Mouse (Mus musculus) cortical plate, adult 2 months (tissue): Measurements from ENCODE around the gene Tcf12. TPM values are rescaled to one million over a fixed set of nuclear protein-coding genes. Genes with fewer than 3 reads are reported as not detected.

Experiments used
- H3K27ac ChIP-seq: fragments of 200-500 bp; 2 replicates; pipeline ENCODE4 v1.5.1; 2012; ENCODE audit warnings: low read length, control low read depth, inconsistent platforms; ENCODE audit not compliant: insufficient read depth
- H3K4me1 ChIP-seq: fragments of 200-500 bp; 2 replicates; pipeline ENCODE4 v1.6.1; 2011; ENCODE audit warnings: low read length; ENCODE audit not compliant: control insufficient read depth, insufficient read depth
- H3K4me3 ChIP-seq: fragments of 200-500 bp; 2 replicates; pipeline ENCODE4 v1.5.1; 2011; ENCODE audit warnings: mild to moderate bottlenecking, low read length, control low read depth; ENCODE audit not compliant: insufficient read depth
- CTCF ChIP-seq: fragments of 200-500 bp; IDR thresholded peaks from 2 replicates; pipeline ENCODE4 v1.5.1; 2011; ENCODE audit warnings: mild to moderate bottlenecking, control low read depth, low read length; ENCODE audit not compliant: insufficient read depth; ENCODE audit errors: extremely low read depth
- POLR2A ChIP-seq: fragments of 200-500 bp; IDR thresholded peaks from 2 replicates; pipeline ENCODE4 v1.6.1; 2011; ENCODE audit warnings: mild to moderate bottlenecking, low read length, control low read depth; ENCODE audit not compliant: insufficient read depth; ENCODE audit errors: extremely low read depth
- polyA plus RNA-seq: library from polyadenylated mRNA; depleted of rRNA; stranded (reverse); fragments of >200 nt; gene quantifications from 2 replicates; pipeline ENCODE4 v1.2.3, GENCODE M21; 2012

Gene Tcf12
- polyA plus RNA-seq, 1 experiment, result 42.5 TPM

GRCm38 (mm10) chr9:71990376-71990775, 121.3 kb downstream of the Tcf12 start:
- no peaks in the 10 kb centered on the region for H3K4me1 ChIP-seq
- H3K27ac ChIP-seq, result no peak overlapping the region
- H3K4me3 ChIP-seq, result no peak overlapping the region
- TF ChIP-seq CTCF (no peak), POLR2A (no peak)

GRCm38 (mm10) chr9:71989663-71990062, 122.0 kb downstream of the Tcf12 start:
- TF ChIP-seq CTCF (no peak), POLR2A (no peak)

DNA sequence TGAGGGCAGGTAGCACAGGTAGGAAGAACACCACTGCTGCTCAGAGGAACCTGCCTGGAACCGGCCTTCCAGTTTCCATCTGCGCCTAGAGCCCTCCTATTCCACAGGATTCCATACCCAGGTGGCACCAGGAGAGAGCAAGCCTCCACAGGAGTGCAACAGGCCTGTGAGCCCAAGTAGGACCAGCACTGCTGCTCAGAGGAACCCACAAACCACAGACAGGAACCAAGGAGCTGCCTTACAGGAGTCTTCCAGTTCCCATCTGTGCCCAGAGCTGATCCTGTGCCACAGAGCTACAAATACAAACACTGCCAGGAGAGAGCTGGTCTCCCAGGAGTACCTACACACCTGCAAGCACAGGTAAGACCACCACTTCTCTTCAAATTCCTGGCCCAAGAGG, 125.0 kb downstream of the Tcf12 start:
- no peaks in the 10 kb centered on the region; the same call in 1 of the 2 replicates for H3K4me1 ChIP-seq
- TF ChIP-seq CTCF (no peak), POLR2A (no peak)
- H3K27ac ChIP-seq, result no peak overlapping the region
- H3K4me3 ChIP-seq, result no peak overlapping the region

More at GRCm38 (mm10) chr9:71989663-71990062, 122.0 kb downstream of the Tcf12 start:
- no peak overlapping the region for H3K4me3 ChIP-seq
- no peak overlapping the region for H3K27ac ChIP-seq
- no peaks in the 10 kb centered on the region for H3K4me1 ChIP-seq

GRCm38 (mm10) chr9:71982826-71983225, 128.8 kb downstream of the Tcf12 start:
- Histone ChIP-seq H3K4me3 (no peak overlapping the region), H3K4me1 (no peaks in the 10 kb centered on the region; the same call in 1 of the 2 replicates), H3K27ac (no peak overlapping the region)
- TF ChIP-seq POLR2A, result no peak
- no peak for TF ChIP-seq CTCF

GRCm38 (mm10) chr9:71981071-71981470, 130.6 kb downstream of the Tcf12 start:
- peaks cover under 1% of the 10 kb centered on the region for H3K4me1 ChIP-seq
- H3K27ac ChIP-seq, result no peak overlapping the region
- no peak overlapping the region for H3K4me3 ChIP-seq
- TF ChIP-seq POLR2A, result no peak

DNA sequence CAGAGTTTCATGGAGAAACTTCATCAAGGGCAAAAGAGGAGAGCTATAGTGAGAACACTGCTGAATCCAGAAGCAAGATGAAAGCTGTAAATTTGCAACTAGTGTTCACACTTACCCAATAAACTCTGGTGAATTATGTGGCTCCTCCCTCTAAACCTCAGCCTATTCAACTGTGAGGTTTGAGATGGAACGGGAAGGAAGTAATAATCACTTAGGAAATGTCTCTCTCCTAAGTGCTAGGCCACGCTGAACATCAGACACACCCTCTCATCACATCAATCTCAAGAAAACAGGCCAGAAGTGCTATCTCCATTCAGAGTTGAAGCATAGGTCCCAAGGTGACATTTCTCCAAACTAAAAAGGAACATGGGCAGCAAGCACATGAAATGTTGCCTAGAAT, 131.1 kb downstream of the Tcf12 start:
- H3K27ac ChIP-seq, result no peak overlapping the region
- TF ChIP-seq POLR2A (no peak), CTCF (no peak)
- peaks cover 2% of the 10 kb centered on the region for H3K4me1 ChIP-seq
- H3K4me3 ChIP-seq, result no peak overlapping the region

DNA sequence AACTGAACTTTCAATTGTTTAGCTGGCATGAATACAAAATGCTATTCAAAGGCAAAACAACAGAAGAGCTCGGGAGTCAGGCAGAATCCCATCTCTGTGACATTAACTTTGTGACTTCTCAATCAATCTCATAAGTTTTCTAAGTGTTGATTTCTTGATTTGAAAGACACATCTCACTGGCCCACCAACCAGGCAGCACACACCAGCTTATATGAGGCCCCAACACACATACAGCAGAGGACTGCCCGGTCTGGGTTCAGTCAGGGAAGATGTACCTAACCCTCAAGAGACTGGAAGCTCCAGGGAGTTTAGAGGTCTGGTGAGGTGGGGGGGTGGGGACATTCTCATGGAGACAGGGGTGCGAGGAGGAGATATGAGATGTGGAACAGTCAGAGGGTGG, 132.8 kb downstream of the Tcf12 start:
- no peak overlapping the region for H3K27ac ChIP-seq

DNA sequence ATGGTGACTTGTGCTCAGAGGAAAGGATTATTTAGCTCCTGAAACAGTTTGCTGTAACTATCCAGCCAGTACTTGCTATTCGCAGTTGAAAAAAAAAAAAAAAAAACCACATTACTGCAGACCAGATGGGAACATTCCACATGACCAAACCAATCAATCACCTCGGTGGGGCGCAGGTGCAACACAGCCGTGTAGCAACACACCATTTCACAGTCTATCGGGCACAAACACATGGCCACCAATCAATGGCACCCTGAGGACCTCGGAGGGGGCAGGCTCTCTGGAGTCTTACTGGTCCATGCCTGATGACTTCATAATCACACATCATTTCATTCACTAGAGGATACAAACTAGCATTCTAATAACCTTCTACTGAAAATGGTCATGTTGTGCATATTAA, 135.6 kb downstream of the Tcf12 start:
- Histone ChIP-seq H3K4me1 (peaks cover 2% of the 10 kb centered on the region), H3K27ac (no peak overlapping the region), H3K4me3 (no peak overlapping the region)
- TF ChIP-seq POLR2A (no peak), CTCF (no peak)

More for the DNA sequence above, 132.8 kb downstream of the Tcf12 start:
- TF ChIP-seq CTCF (no peak), POLR2A (no peak)
- peaks cover 2% of the 10 kb centered on the region for H3K4me1 ChIP-seq
- no peak overlapping the region for H3K4me3 ChIP-seq

DNA sequence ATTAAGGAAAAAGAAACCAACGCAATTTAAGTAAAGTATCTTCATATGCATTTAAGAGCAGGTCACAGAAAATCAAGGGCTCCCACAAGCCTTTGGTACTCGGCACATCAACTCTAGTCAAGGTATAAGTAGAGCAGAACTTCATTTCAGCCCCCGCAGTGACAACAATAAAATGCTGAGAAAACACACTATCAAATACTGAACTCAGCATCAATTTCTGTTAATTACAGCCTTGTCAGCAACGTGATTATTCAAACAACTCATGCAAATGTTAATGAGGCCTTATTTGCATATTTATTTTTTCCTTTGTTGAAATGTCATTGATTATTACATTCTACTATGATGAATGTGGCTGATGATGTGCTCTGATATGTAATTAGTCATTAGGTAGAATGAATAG, 136.5 kb downstream of the Tcf12 start:
- peaks cover 2% of the 10 kb centered on the region for H3K4me1 ChIP-seq
- H3K4me3 ChIP-seq, result no peak overlapping the region
- no peak overlapping the region for H3K27ac ChIP-seq
- no peak for TF ChIP-seq CTCF
- TF ChIP-seq POLR2A, result no peak

DNA sequence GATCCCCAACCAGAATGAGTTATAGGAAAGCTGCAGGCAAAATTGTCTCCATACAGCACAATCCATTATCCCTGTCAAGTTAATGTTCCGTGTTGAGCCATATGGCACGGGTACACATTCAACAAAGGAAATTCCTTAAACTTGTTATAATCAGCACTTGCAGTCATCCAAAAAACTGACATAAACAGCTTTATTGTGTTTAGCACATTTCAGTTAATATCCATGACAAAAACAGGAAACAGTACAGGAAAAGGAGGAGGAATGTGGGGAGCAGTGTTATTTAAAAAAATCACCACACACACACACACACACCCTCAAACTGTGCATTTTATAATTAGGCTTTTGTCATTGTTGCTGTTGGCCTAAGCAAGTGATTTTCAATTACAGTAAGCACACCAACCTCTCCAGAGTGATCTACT, 137.1 kb downstream of the Tcf12 start:
- no peak overlapping the region for H3K27ac ChIP-seq
- peaks cover 2% of the 10 kb centered on the region for H3K4me1 ChIP-seq
- TF ChIP-seq CTCF (no peak), POLR2A (no peak)
- no peak overlapping the region for H3K4me3 ChIP-seq
